21 mouse cellular contexts compared by ENCODE assay signal in the genomic region with DNA sequence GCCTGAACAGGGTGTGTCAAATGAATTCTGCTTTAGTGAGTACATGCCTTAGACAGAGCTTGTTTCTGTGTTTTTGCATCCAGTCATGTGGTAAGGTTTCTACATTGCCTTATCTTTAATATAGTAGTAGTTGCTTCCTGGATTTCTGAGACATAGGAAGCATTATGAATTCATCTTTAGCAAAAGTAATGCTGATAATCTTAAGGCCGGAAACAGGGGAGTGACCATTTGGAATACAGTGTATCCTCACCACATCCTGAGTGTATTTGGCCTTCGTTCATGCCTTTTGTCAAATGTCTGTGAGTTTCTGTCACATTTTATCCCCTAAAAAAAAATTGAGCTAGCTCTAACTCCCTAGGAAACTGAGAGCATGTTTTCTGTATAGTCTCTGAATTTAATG.
"Had no signal": no experiment of that assay in that cellular context is flagged by ENCODE, and none has a peak within 500 bp of the region (broad histone marks: within the 10 kb centered on the region; RNA-seq: fewer than 3 reads in every experiment).

No protein-coding gene starts in this region.

- H3K4me2 ChIP-seq: limb, embryonic 12.5 days; limb, embryonic 15.5 days; liver, embryonic 11.5 days; lung, embryonic 14.5 days; midbrain, embryonic 12.5 days; neural tube, embryonic 12.5 days; neural tube, embryonic 15.5 days had no signal

- DNase-seq: left cerebral cortex, postnatal 4 days; liver, postnatal 0 days; lung, embryonic 14.5 days; lung, postnatal 10 days; lung, postnatal 4 days; right cerebral cortex, adult 18-20 months; right cerebral cortex, postnatal 14 days; right cerebral cortex, postnatal 4 days; thymus, adult 2 months; thymus, postnatal 14 days; thymus, postnatal 4 days had no signal

- H3K27me3 ChIP-seq: limb, embryonic 12.5 days; limb, embryonic 15.5 days; midbrain, embryonic 12.5 days; neural tube, embryonic 12.5 days; neural tube, embryonic 15.5 days had no signal

- ATAC-seq: inflammation-experienced regulatory T-cells, adult 6 months; intestine, embryonic 16.5 days; liver, postnatal 0 days had no signal

- H3K4me1 ChIP-seq: limb, embryonic 12.5 days; limb, embryonic 15.5 days; neural tube, embryonic 12.5 days; neural tube, embryonic 15.5 days had no signal

- H3K4me3 ChIP-seq: limb, embryonic 12.5 days; limb, embryonic 15.5 days; midbrain, embryonic 12.5 days; neural tube, embryonic 12.5 days; neural tube, embryonic 15.5 days had no signal

- H3K36me3 ChIP-seq: limb, embryonic 12.5 days; limb, embryonic 15.5 days; midbrain, embryonic 12.5 days; neural tube, embryonic 12.5 days; neural tube, embryonic 15.5 days had no signal

- H3K9me3 ChIP-seq: limb, embryonic 12.5 days; limb, embryonic 15.5 days; midbrain, embryonic 12.5 days; neural tube, embryonic 12.5 days; neural tube, embryonic 15.5 days had no signal

- H3K9ac ChIP-seq: limb, embryonic 12.5 days; limb, embryonic 15.5 days; liver, embryonic 14.5 days; liver, postnatal 0 days; lung, embryonic 14.5 days; midbrain, embryonic 12.5 days; neural tube, embryonic 12.5 days; neural tube, embryonic 15.5 days had no signal

- H3K27ac ChIP-seq: limb, embryonic 12.5 days; limb, embryonic 15.5 days; liver, embryonic 14.5 days; midbrain, embryonic 12.5 days; neural tube, embryonic 12.5 days; neural tube, embryonic 15.5 days; stomach, postnatal 0 days had no signal
